Mouse (Mus musculus): Measurements from ENCODE around the gene Mfsd12.
A peak's percentile ranks its signal among the peaks of the same experiment; 100 is the strongest.

The Mfsd12 gene

DNA sequence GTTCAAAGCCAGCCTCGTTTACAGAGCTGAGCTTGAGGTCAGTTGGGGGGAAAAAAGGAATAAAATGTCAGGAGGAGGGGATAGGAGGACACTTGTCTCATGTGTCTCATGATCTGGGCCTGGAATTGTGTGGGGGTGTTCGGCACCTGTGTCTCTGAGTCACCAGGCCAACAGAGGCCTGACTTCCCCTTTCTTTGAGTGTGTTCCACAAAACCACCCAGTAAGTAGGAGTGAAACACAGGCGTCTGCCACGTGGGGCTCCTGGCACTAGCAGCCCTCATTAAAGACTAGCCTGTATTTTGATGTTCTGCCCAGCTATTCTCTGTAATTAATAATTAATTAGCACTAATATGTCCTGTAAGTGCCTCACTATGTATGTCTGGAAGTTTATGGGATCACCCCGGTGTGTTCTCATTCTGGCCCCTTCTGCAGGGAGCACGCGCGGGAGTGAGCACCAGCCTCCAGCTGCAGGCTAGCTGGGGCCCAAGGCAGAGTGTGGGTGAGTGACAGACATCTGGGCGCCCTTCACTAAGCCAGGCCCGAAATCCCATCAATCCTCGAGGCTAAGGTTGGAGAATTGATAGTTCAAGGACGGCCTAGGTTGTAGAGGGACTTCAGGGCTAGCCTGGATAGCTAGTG is 820 bp upstream of the Mfsd12 start:
- DNase-seq (ENCODE audit: low read depth), result no peak

DNA sequence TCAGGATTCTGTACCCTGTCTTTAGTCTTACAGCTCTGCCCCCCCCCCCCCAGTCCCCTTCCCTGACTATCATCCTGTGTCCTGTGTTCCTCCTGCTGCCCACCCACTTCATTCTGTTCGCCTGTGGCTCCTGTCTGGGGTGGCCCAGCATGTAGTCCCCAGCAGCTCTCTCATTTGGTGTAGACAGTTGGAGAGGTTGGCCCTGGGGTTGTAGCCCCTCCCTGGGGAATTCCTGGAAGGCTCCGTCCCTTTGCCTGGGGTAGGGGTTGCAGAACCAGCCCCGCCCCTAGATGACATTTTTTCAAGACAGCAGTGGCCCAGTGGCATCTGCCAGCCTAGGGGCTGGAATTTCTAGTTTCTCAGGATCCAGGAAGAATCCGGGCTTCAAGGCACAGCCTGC is 918 bp downstream of the Mfsd12 start:
- DNase-seq (ENCODE audit: low read depth), result no peak

DNA sequence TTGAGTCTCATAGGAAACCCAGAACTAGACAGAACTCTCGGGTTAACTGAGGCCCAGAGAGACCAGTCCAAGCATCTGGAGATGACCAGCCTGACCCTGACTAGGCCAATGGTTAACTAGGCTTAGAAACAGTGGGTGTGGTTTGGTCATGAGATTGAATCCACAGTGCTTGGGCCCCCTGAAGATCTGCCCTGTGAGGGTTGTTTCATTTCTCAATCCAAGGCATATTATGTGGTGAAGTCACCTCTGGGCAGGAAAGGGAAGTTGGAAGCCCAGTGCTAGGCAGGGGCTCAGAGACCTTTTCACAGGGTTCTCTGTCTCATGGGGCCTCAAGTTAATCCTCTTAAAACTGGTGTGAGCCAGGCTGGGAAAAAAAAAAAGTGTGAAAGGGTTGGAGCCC is 1.6 kb downstream of the Mfsd12 start:
- DNase-seq (ENCODE audit: low read depth), result no peak

DNA sequence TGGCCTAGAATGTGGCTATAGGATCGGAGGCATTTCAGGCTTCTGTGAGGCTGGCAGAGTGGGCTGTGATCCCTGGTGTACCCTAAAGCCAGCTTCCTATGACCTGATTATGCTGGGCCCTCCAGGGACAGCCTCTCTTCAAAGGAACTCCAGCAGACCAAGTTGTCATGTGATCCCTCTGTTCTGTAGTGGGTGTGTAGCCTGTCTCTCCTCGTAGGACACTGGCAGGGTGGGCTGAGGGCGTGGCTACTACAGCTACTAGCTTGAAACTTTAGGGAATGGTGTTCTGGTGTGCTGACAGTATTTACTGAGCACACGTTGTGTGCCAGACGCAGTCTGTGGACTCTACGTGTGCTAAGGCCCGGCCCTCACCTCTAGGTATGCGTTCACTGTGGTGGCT is 3.4 kb downstream of the Mfsd12 start:
- DNase-seq (ENCODE audit: low read depth), result no peak

DNA sequence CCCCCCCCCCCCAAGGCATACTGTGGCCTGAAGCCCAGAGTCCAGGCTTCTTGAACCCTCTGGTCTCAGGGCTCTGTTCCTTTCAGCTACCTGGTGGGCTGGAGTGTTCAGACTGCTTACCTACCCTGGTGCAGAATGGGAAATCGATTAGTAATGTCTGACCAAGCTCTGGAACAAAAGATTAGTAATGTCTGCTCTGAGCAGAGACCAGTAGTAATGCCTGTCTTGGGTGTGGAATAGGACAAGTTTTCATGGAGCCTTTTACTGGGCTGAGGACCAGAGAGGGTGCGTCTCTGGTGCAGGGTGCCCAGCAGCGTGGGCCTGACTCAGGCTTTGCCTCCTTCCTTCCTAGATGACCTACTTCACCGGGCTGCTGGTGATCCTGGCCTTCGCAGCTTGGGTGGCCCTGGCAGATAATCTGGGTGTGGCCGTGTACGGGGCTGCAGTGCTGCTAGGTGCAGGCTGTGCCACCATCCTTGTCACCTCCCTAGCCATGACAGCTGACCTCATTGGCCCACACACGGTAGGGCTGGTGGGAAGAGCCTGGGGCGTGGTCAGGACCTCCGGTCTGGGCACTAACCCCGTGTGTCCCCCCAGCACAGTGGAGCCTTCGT is 5.2 kb downstream of the Mfsd12 start:
- no peak for DNase-seq (ENCODE audit: low read depth)

DNA sequence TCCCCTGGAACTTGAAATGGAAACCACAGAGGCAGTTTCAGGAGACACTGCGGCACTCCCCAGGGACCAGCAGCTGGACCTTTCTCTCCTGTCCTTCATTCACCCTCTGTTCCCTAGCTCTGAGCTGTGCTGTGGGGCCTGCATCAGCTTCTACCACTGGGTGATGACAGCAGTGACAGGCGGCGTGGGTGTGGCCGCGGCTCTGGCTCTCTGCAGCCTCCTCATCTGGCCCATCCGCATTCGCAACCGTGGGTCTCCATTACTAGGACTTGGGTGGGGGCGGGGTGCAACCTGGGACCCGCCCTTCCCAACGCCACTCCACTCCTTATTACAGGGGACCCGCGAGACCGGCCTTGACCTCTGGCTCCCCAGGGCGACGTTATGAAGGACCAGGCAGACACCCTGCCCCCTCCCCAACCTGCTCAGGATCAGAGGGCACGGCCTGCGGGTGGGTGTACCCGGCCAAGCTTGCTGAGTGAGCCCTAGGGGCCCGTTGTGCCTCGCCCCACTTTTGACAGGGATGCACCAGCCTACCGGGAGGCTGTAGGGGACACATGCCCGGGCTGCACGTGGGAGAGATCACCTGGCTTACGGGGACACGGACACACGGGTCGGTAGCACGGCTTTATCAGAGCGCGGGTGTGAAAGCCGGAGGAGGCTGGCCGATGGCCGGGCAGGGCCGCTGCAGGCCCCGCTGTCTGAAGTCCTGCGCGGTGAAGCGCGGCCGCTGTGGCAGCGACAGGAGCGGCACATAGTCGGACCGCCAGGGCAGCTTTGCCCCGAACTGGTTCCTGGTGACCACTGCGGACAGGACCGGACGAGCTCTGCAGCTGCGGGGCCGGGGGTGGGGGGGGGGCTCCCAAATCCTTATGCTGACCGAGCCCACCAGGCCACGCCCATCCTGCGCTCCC is 6.4 kb downstream of the Mfsd12 start:
- DNase-seq (ENCODE audit: low read depth), result no peak

DNA sequence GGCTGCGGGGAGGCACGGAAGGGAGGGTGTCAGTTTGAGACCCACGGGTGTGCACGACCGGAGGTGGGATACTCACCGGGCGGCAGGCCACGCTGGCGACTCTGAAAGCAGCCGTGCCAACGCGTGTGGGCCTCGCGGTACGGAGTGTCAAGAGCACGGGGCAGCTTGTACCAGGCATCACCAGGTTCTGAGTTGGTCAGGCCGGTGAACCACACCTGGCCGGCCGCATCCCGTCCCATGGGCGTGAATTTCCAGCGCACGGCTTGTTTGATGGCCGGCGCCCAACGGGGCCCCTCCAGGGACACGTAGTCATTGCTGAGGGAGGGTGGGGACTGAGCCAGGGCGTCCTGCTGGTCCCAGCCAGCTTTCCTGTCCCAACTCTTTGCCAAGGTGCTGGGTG is 7.4 kb downstream of the Mfsd12 start:
- no peak for DNase-seq (ENCODE audit: low read depth)

DNA sequence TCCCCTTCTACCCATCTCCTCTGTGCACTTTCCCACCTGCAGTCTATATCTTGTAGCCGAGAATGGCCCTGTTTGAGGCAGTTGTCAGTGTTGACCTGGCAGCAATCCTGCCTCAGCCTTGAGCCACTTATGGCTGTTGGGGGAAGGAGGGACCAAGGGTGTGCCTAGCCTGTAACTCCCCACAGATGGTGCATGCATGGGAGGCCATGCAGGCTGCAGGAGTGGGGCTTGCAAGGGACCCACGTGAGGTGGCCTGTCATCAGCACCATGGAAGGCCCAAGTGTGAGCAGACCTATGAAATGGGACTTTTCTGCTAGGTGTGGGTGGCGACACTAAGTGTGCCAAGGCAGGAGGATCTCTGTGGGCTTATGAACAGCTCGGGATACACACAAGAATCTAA is 7.8 kb downstream of the Mfsd12 start:
- DNase-seq (ENCODE audit: low read depth), result no peak

DNA sequence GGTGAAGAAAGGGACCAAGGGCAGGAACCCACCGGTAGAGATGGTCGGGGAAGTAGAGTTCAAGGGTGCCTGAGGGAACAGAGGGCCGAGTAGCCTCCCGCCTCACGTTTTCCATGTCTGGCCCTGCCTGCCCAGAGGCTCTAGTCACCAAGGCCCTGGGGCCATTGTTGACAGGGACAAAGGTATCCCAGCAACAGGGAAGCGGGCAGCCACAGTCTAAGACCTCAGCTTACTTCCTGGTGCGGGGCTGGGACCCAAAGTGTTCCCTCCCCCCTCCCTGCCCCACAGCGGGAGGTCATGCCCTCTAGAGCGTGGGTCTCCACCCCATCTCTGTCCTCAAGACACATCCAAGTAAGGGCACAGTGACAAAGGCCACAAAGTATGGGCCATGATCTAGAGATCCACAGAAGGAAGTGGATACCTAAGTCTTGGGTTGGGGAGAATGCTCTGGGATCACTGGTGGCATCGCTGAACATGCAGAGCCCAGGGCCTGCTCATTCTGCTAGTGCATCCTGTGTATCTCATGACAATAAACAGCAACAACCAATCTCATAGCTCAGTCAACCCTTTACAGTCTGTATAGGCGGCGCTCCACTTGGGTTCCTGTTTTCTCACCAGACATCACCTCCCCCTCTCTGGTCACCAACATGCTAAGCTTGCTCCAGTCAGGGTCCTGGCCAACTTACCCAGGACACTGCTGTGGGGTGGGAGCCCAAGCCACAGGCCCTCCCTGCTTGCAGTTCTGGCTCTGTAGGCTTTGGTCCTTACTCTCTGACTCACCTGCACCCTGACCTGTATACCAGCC is 8.6 kb downstream of the Mfsd12 start, which contains the start of gene 4930404N11Rik:
TSS of gene 4930404N11Rik (minus strand) at position 145 of the 805 bp plus-strand sequence.
- no peak for DNase-seq (ENCODE audit: low read depth)

DNA sequence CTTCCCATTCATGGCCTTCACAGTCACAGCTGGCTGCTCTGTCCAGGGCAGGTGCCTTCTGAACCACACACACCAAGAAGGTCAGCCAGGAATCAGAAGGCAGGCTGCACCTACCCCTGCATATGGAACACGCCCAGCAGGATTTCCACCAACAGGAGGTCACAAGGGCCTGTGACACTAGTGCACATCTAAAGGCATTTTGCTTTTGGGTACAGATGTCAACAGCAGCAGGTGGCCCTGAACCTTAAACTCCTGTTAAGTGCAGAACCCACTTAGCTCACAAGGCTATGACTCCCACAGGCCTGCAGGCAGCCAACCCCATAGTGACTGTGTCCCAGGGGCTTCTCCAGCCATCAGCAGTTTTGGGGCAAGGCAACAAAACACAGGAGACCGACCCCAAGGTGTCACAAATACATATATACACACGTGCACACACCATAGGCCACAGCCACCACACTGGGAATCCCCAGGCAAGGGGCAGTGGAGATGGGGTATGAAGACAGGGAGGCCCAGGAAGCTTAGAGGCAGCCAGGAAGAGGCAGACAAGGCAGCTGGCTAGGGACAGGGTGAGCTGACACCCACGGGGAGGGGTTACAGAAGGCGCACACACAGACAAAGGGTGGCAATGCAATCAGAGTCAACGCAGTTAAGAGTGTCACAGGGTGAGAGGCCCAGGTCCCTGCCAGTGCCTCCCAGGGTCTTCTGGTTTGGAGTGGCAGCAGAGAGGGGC is 9.4 kb downstream of the Mfsd12 start:
- no peak for DNase-seq (ENCODE audit: low read depth)

DNA sequence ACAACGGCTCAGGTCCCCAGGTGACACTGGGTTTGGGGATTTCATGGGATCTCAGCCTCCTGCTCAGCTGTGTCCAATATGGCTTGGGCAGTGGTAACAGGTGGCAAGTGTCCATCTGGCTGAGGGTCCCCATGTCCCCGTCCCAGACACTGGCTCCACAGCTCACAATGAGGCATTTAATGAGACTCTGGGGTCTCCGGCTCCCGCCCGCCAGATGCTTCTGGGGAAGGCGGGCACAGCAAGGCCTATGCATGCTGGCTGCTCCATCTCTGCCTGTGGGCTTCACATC is 9.9 kb downstream of the Mfsd12 start:
- DNase-seq (ENCODE audit: low read depth), result no peak

DNA sequence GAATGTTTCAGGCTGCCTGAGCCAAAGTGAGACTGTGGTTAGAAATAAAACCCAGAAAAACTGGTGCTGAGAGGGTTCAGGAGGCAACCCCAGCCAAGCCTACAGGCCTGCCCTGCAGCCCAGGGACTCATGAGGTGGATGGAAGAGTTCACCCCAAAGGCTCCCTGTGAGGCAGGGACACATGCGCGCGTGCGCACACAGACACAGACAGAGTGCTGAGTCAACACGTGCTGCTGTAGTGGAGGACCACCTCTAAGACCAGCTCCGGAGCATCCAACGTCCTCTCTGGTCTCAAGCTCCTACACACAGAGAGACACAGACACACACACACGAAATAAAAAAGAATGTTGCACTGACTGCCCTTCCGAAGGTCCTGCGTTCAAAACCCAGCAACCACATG is 18.0 kb downstream of the Mfsd12 start:
- no peak for DNase-seq (ENCODE audit: low read depth)

DNA sequence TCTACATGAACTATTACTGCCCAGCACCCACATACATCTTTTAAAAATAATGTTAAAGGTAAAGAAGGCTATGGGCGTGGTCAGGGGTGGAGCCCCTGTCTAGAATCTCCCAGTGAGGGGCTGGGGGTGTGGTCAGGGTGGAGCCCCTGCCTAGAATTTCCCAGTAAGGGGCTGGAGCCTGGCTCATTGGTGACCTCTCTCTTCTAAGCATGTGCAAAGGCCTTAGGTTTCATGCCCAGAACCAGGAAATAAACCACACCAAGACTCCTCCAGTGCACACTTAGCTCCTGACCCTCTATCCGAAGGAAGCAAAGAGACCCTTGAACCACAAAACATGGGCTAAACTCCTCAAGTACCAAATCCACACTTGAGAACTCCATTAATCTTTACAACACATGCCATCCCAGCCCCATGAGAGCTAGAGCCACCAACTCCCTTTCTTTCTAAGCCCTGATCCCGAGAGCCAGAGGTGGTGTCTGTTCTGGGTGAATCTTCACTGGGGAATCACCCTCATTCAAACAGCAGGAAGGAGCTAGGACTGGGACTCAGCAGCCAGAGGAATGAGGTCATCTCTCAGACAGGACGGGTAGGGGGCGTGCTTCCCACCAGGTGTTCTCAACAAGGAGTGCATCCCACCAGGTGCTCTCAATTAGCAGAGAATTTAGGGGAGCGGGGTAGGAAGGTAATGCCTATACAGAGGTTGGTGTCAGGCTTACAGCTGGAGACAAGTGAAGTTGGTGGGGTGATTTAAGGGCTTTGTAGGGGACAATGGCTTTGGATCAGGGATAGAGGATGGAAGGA is 19.5 kb downstream of the Mfsd12 start:
- peak; percentile 38 for DNase-seq (ENCODE audit: low read depth)

DNA sequence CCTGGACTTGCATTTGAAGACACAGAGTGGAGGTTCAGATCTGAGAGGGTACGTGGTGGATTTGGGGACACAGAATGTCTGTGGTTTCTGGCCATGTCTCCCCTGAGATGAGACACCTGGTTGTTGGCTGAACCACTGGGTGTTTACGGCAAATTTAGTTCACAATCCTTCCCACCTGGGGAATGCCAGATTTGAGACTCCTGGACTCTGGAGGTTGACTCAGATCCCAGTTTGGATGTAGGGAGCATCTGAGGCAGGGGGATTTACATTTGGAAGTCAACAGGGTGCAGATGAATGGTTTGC is 20.0 kb downstream of the Mfsd12 start:
- DNase-seq (ENCODE audit: low read depth), result peak; percentile 46

DNA sequence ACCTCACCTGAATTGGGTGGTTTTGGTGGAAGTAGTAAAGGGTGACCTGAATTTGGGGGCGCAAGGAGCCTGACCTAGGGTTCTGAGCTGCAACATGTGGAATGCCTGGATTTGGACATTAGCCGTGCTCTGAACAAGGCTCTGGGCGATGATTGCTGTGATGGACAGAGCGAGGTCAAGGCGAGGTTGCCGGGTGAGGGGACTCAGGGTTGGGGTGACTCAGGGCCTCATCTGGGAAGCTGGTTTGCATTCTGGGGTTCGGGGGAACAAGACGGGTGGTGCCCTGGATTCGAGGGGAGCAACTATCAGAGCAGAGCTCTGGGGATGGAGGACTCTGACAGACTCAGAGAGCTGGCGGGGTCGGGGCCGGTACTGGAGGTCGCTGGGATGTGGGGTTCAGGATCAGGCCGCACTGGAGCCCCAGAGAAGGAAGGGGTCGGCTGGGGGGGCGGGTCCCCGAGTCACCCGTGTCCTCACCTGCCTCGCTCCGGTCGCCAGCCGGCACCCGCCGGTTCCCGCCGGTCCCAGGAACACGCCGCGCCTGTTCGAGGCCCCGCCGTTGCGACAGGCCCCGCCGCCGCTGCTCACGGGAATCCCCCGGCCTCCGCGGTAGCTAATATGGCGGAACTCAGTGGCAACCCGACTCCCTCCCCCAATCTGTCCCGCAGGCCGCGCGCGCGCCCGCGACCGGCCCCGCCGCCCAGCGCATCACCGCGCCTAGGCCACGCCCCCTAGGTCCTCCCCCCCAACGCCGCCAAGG is 20.7 kb downstream of the Mfsd12 start, which contains the start of gene Fzr1:
TSS of gene Fzr1 (minus strand) at position 724 of the 760 bp plus-strand sequence.
- no peak for DNase-seq (ENCODE audit: low read depth)

DNA sequence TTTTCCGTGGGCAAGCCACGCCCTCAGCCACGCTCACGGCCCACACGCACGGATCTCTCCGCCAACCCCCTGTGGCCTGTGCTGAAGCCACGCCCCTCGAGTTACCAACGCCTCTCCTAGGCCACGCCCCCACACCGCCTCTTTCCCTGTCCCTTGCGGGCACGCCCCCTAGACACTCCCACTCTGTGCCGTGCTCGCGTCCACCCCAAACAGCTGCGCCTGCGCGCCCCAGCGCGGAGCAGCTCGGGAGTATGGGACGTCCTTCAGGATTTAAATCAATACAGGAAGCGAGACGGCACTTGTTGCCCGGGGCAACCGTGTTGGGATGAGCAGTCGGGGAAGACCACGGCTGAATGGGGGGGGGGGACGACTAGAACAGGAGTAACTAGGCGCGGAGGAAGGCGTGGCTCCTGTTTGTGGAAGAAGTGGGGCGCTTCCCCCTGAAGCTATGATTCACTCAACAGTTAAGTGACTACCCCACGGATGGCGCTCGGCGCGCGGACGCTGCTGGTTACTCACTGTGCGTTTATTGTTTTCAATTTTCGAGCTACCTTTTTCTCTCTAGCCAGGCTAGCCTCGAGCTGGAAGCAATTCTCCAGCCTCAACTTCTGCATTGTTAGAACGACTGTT is 21.4 kb downstream of the Mfsd12 start:
- peak; percentile 100 for DNase-seq (ENCODE audit: low read depth)

DNA sequence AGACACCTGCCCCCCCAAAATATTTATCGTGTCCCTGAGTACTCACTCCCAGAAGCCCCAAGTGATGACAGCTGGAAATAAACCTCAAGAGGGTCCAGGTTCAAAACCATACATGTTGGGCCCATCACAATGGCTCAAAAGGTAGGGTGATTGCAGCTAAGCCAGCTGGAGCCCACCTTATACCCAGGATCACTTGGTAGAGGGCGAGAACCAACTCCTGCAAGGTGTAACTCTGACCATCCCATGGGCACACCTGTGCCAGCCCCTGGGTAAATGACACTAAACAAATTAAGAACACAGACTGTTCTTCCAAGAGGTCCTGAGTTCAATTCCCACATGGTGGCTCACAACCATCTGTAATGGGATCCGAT is 21.9 kb downstream of the Mfsd12 start:
- no peak for DNase-seq (ENCODE audit: low read depth)

DNA sequence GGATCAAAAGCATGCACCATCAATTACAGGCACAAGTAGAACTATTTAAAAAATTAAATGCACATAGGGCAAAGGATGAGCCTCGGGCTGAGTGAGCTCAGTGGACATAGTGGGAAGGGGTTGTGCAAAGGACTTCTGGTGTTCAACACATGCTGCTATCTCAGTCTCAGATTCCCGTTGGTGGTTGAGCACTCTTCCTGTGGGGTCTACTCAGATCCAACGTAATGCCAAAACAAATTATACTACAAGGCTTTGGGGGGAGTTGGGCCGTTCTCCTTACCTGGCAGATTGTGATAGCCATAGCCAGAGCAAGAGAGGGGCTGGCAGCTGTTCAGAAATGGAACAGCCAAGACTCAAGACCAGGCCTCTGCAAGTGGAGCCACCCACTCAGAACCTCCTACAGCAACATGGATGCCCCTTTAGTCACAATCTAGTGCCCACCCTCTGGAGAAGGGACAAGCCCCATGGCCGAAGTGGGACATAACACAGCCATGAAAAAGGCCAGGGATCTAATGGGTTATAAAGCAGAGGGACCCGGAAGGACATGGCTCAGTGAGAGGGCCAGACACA is 22.6 kb downstream of the Mfsd12 start:
- no peak for DNase-seq (ENCODE audit: low read depth)

DNA sequence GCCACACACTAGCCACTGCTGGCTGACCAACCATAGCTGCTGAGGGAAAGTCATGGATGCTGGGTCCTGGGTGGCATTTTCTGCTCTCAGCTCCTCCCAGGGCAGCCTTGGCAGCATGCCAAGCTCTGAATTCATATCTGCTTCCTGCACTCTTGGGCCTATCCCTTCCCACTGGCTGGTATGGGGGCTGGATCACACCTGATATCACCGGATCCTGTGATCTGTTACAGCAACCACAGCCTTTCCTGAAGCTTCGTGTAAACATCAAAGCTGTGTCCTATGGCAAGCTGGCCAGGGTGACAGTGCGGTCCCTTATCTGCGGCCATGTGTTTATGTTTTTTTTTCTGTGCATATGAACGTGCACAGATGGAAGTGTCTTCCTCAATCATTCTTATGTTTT is 24.7 kb downstream of the Mfsd12 start:
- peak; percentile 57 for DNase-seq (ENCODE audit: low read depth)
